Mouse (Mus musculus): ENCODE measurements around the gene Pcgf1. TPM values are rescaled to one million over a fixed set of nuclear protein-coding genes. Genes with fewer than 3 reads are reported as not detected.

Gene Pcgf1
- polyA plus RNA-seq, 1 experiment = 14.7 TPM

DNA sequence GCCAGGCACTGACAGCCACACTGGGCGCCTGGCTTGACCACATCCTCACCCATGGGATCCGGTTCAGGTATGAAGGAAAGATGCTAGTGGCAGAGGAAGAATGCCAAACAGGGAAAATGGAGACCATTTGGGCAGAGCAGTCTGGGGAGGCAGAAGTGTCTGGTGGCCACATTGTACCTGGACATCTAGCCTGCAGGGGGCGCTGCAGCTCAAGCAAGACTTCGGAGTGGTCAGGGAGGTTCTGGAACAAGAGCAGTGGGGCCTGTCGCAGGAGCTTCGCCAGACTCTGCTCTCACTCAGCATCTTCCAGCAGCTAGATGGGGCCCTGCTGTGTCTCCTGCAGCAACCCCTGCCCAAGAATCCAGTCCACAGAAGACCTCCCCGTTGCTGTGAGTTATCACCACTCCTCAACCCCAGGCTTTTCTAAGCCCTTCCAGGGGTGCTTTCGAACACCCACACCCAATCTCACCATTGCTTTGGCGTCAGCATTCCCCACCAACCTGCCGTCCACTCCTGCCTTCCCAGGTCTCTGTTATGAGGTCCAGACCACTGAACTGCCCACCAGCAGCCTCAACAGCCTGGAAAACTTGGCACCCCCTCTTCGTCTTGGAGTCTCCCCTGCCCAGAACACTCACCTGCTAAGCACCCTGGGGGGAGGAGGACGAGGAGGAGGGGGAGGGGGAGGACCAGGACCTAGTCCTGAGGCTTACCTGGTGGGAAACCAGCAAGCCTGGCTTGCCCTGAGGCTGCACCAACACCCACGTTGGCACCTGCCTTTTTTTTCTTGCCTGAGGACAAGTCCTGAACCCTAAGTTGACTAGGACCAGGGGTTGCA lies 30.1 kb downstream of the Pcgf1 start:
- Histone ChIP-seq H3K27me3 (ENCODE audit: control insufficient read depth, insufficient read depth, low read length, poor library complexity, severe bottlenecking) (no peaks in the 10 kb centered on the region), H3K4me3 (ENCODE audit: low read depth, low read length) (0 out of 2 replicates have a peak overlapping the region, but pooled peaks have one; percentile 11), H3K4me1 (ENCODE audit: control insufficient read depth, insufficient read depth, low read length) (no peaks in the 10 kb centered on the region), H3K36me3 (ENCODE audit: control insufficient read depth, insufficient read depth, low read length, poor library complexity, severe bottlenecking) (no peaks in the 10 kb centered on the region), H3K9ac (ENCODE audit: low read depth, poor library complexity, severe bottlenecking) (peak overlapping the region; percentile 68), H3K9me3 (replicated peaks; ENCODE audit: control insufficient read depth, insufficient read depth, low read length, poor library complexity, severe bottlenecking) (no peaks in the 10 kb centered on the region), H3K27ac (ENCODE audit: insufficient read depth, low read length) (no peak overlapping the region)
- TF ChIP-seq EP300 (IDR thresholded peaks at IDR 0.05; ENCODE audit: insufficient read depth, low read depth, low read length) (no peak), CTCF (IDR thresholded peaks at IDR 0.05; ENCODE audit: low read depth, low read length) (peak; percentile 95)

- TF ChIP-seq POLR2A (IDR thresholded peaks at IDR 0.05; ENCODE audit: insufficient read depth, low read length) (peak; percentile 47), CTCF (IDR thresholded peaks at IDR 0.05; ENCODE audit: low read depth, low read length) (no peak), EP300 (IDR thresholded peaks at IDR 0.05; ENCODE audit: insufficient read depth, low read depth, low read length) (no peak)
- H3K4me1 ChIP-seq (ENCODE audit: control insufficient read depth, insufficient read depth, low read length) = no peaks in the 10 kb centered on the region
- H3K9me3 ChIP-seq (replicated peaks; ENCODE audit: control insufficient read depth, insufficient read depth, low read length, poor library complexity, severe bottlenecking) = no peaks in the 10 kb centered on the region
- H3K9ac ChIP-seq (ENCODE audit: low read depth, poor library complexity, severe bottlenecking) = peak within 1 kb of the TSS; percentile 68
- H3K27me3 ChIP-seq (ENCODE audit: control insufficient read depth, insufficient read depth, low read length, poor library complexity, severe bottlenecking) = no peaks in the 10 kb centered on the region
- H3K4me3 ChIP-seq (ENCODE audit: low read depth, low read length) = peak within 1 kb of the TSS; percentile 81
- no peaks in the 10 kb centered on the region for H3K36me3 ChIP-seq (ENCODE audit: control insufficient read depth, insufficient read depth, low read length, poor library complexity, severe bottlenecking)
- no peak within 1 kb of the TSS for H3K27ac ChIP-seq (ENCODE audit: insufficient read depth, low read length)
Observed at GRCm38 (mm10) chr6:83108762-83109668, 31.3 kb downstream of the Pcgf1 start, which contains the start of gene Mrpl53. Gene Mrpl53, plus strand, starts transcription at chr6:83109040.

- Histone ChIP-seq H3K9ac (ENCODE audit: low read depth, poor library complexity, severe bottlenecking) (no peak overlapping the region), H3K9me3 (replicated peaks; ENCODE audit: control insufficient read depth, insufficient read depth, low read length, poor library complexity, severe bottlenecking) (no peaks in the 10 kb centered on the region), H3K36me3 (ENCODE audit: control insufficient read depth, insufficient read depth, low read length, poor library complexity, severe bottlenecking) (no peaks in the 10 kb centered on the region), H3K4me1 (ENCODE audit: control insufficient read depth, insufficient read depth, low read length) (no peaks in the 10 kb centered on the region), H3K4me3 (ENCODE audit: low read depth, low read length) (no peak overlapping the region), H3K27ac (ENCODE audit: insufficient read depth, low read length) (no peak overlapping the region), H3K27me3 (ENCODE audit: control insufficient read depth, insufficient read depth, low read length, poor library complexity, severe bottlenecking) (no peaks in the 10 kb centered on the region)
- TF ChIP-seq EP300 (IDR thresholded peaks at IDR 0.05; ENCODE audit: insufficient read depth, low read depth, low read length) = no peak
- TF ChIP-seq CTCF (IDR thresholded peaks at IDR 0.05; ENCODE audit: low read depth, low read length) = no peak
- no peak for TF ChIP-seq POLR2A (IDR thresholded peaks at IDR 0.05; ENCODE audit: insufficient read depth, low read length)
Observed at GRCm38 (mm10) chr6:83111510-83112136, 34.0 kb downstream of the Pcgf1 start.

DNA sequence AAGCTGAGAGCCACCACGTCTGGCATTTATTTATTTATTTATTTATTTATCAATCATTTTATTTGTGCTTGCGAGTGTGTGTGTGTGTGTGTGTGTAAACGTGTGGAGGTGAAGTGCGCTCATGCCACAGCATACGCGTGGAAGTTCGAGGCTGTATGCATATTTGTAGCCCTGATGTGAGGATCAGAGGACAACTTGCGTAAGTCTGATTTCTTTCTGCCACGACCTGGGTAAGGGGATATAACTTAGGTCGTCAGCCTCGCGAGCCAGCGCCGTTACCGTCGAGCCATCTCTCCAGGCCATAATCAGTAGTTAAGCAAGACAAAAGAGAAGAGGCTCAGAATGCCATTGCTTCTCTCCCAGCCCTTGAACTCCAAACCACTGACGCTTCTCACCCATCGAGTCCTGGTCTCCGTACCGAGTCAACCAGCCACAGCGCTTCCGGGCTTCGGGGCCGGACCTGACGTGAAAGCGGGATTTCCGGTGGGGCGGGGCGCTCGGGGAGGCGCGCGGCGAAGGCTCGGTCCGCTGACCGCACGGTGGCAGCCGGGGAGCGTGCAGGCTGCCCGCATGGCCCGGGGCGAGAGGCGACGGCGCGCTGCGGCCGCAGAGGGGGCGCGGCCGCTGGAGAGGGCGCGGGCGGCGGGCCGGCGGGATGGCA lies 37.5 kb downstream of the Pcgf1 start, which contains the start of gene Mogs:
Gene Mogs (plus strand): TSS at position 486 of the 661 bp plus-strand sequence.
- Histone ChIP-seq H3K9me3 (replicated peaks; ENCODE audit: control insufficient read depth, insufficient read depth, low read length, poor library complexity, severe bottlenecking) (no peaks in the 10 kb centered on the region), H3K36me3 (ENCODE audit: control insufficient read depth, insufficient read depth, low read length, poor library complexity, severe bottlenecking) (0 out of 2 replicates have a peak, but pooled peaks cover 4% of the 10 kb centered on the region), H3K4me1 (ENCODE audit: control insufficient read depth, insufficient read depth, low read length) (no peaks in the 10 kb centered on the region), H3K4me3 (ENCODE audit: low read depth, low read length) (peak within 1 kb of the TSS; percentile 94), H3K27ac (ENCODE audit: insufficient read depth, low read length) (no peak within 1 kb of the TSS), H3K9ac (ENCODE audit: low read depth, poor library complexity, severe bottlenecking) (peak within 1 kb of the TSS; percentile 73), H3K27me3 (ENCODE audit: control insufficient read depth, insufficient read depth, low read length, poor library complexity, severe bottlenecking) (no peaks in the 10 kb centered on the region)
- TF ChIP-seq EP300 (IDR thresholded peaks at IDR 0.05; ENCODE audit: insufficient read depth, low read depth, low read length) = no peak
- TF ChIP-seq CTCF (IDR thresholded peaks at IDR 0.05; ENCODE audit: low read depth, low read length) = peak; percentile 29
- peak; percentile 76 for TF ChIP-seq POLR2A (IDR thresholded peaks at IDR 0.05; ENCODE audit: insufficient read depth, low read length)

DNA sequence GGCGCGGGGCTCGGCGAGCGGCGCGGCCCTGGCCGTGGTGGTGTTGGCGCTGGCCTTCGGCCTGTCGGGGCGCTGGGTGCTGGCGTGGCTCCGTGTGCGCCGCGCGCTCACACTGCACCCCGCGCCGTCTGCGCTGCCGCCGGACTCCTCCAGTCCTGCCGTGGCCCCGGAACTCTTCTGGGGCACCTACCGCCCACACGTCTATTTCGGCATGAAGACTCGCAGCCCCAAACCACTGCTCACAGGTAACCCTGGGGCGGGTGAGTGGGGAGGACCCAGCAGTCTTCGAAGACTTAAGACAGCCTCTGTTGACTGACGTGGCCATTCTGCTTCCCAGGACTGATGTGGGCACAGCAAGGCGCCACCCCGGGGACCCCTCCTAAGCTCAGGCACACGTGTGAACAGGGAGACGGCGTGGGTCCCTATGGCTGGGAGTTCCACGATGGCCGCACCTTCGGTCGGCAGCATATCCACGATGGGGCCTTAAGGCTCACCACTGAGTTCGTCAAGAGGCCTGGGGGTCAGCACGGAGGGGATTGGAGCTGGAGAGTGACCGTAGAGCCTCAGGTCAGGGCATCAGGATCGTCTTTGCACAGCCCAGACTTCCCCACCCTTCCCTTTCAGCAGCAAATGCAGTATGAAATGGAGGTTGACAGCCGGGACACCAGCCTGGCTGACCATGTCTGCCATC lies 38.2 kb downstream of the Pcgf1 start:
- Histone ChIP-seq H3K27ac (ENCODE audit: insufficient read depth, low read length) (no peak overlapping the region), H3K9ac (ENCODE audit: low read depth, poor library complexity, severe bottlenecking) (peak overlapping the region; percentile 73), H3K9me3 (replicated peaks; ENCODE audit: control insufficient read depth, insufficient read depth, low read length, poor library complexity, severe bottlenecking) (no peaks in the 10 kb centered on the region), H3K4me1 (ENCODE audit: control insufficient read depth, insufficient read depth, low read length) (no peaks in the 10 kb centered on the region), H3K36me3 (ENCODE audit: control insufficient read depth, insufficient read depth, low read length, poor library complexity, severe bottlenecking) (0 out of 2 replicates have a peak, but pooled peaks cover 4% of the 10 kb centered on the region), H3K4me3 (ENCODE audit: low read depth, low read length) (peak overlapping the region; percentile 94), H3K27me3 (ENCODE audit: control insufficient read depth, insufficient read depth, low read length, poor library complexity, severe bottlenecking) (no peaks in the 10 kb centered on the region)
- TF ChIP-seq EP300 (IDR thresholded peaks at IDR 0.05; ENCODE audit: insufficient read depth, low read depth, low read length) (no peak), POLR2A (IDR thresholded peaks at IDR 0.05; ENCODE audit: insufficient read depth, low read length) (no peak), CTCF (IDR thresholded peaks at IDR 0.05; ENCODE audit: low read depth, low read length) (no peak)
